Mouse (Mus musculus) lung, embryonic 14.5 days (tissue): Measurements from ENCODE around the gene Aqp12. TPM values are rescaled to one million over a fixed set of nuclear protein-coding genes. Genes with fewer than 3 reads are reported as not detected.
A peak's percentile ranks its signal among the peaks of the same experiment; 100 is the strongest.

Experiments used
- ATAC-seq: fragments of 200-750 bp; cut with Nextera tagmentation; 2 replicates; pipeline ENCODE4 v1.8.0; 2017; ENCODE audit warnings: mild to moderate bottlenecking, moderate TSS enrichment, moderate library complexity; ENCODE audit not compliant: insufficient read depth
- DNase-seq: peaks from one replicate; pipeline ENCODE4 v3.0.0-alpha.2; 2015
- H3K27ac ChIP-seq: fragments of 300-500 bp; sonication (generic); 2 replicates; pipeline ENCODE4 v1.5.1; 2014; ENCODE audit warnings: low read depth, mild to moderate bottlenecking, moderate library complexity
- H3K27me3 ChIP-seq: fragments of 300-500 bp; sonication (generic); 2 replicates; pipeline ENCODE4 v1.6.1; 2014; ENCODE audit warnings: low read length, control low read depth; ENCODE audit not compliant: insufficient read depth
- H3K36me3 ChIP-seq: fragments of 300-500 bp; sonication (generic); 2 replicates; pipeline ENCODE4 v1.6.1; 2014; ENCODE audit warnings: control low read depth; ENCODE audit not compliant: insufficient read depth
- H3K4me1 ChIP-seq: fragments of 300-500 bp; sonication (generic); 2 replicates; pipeline ENCODE4 v1.6.1; 2014; ENCODE audit warnings: antibody characterized with exemption, control low read depth; ENCODE audit not compliant: insufficient read depth
- H3K4me2 ChIP-seq: fragments of 300-500 bp; sonication (generic); 2 replicates; pipeline ENCODE4 v1.6.1; 2014; ENCODE audit warnings: mild to moderate bottlenecking
- H3K4me3 ChIP-seq: fragments of 300-500 bp; sonication (generic); 2 replicates; pipeline ENCODE4 v1.5.1; 2014; ENCODE audit warnings: low read depth, low read length
- H3K9ac ChIP-seq: fragments of 300-500 bp; sonication (generic); 2 replicates; pipeline ENCODE4 v1.6.1; 2014
- H3K9me3 ChIP-seq: fragments of 300-500 bp; sonication (generic); 2 replicates; pipeline ENCODE4 v1.6.1; 2016; ENCODE audit warnings: low read depth, low read length, control low read depth
- CTCF ChIP-seq: IDR thresholded peaks from 2 replicates; pipeline ENCODE4 v1.5.1; 2016; ENCODE audit warnings: antibody characterized with exemption, low read depth
- WGBS: fragments of 180-500 bp; shearing (Covaris S2); extraction: QIAGEN DNeasy Blood & Tissue Kit; methylation state at CpG from one replicate; pipeline ENCODE4 v1.1.7; 2014; 5-methylcytosine and 5-hydroxymethylcytosine counted together
- polyA plus RNA-seq: library from polyadenylated mRNA; unstranded; fragments of >200 nt; fragmentation: Nextera tagmentation; extraction: Ambion mirVana; gene quantifications from 2 replicates; pipeline ENCODE4 v1.2.1, GENCODE M21; 2014

Gene Aqp12
- polyA plus RNA-seq, 1 experiment from 2014 or later, result not detected

GRCm38 (mm10) chr1:93015136-93015535 lies 9.0 kb downstream of the Aqp12 start:
- no peak for TF ChIP-seq CTCF
- DNase-seq (no peak), ATAC-seq (no peak)
- Histone ChIP-seq H3K4me2 (no peak overlapping the region), H3K9ac (no peak overlapping the region), H3K4me3 (no peak overlapping the region), H3K27ac (no peak overlapping the region), H3K27me3 (no peaks in the 10 kb centered on the region), H3K9me3 (no peaks in the 10 kb centered on the region), H3K36me3 (no peaks in the 10 kb centered on the region), H3K4me1 (no peaks in the 10 kb centered on the region)
- 45% methylated on average over 2 of the region's 2 CpGs for WGBS

- WGBS, result 79% methylated on average over 10 of the region's 10 CpGs
- H3K27ac ChIP-seq, result no peak overlapping the region
- no peak for TF ChIP-seq CTCF
- H3K9me3 ChIP-seq, result no peaks in the 10 kb centered on the region
- DNase-seq (no peak), ATAC-seq (no peak)
- no peak overlapping the region for H3K9ac ChIP-seq
- no peaks in the 10 kb centered on the region for H3K36me3 ChIP-seq
- no peak overlapping the region for H3K4me2 ChIP-seq
- H3K27me3 ChIP-seq, result no peaks in the 10 kb centered on the region
- no peak overlapping the region for H3K4me3 ChIP-seq
- H3K4me1 ChIP-seq, result no peaks in the 10 kb centered on the region
These were observed 12.6 kb downstream of the Aqp12 start for GRCm38 (mm10) chr1:93018716-93019115.

DNA sequence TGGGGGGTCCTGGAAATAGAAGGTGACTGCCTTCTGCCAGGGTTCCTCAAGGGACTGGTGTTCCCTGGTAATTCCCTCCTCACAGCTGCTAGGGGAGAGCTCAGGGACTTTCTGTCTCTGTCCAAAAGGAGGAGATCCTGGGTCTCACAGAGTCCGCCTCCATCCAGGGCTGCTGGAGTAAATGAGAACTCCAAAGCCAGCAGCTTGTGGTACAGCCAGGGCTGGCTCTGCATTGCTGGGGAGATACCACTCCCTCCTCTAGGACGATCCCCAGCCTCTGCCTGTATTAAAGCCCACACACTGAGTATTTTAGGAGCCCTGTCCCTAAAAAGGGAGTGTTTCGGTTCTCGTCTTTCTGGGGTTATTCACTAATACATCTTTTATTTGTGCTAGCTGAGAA lies 14.5 kb downstream of the Aqp12 start:
- H3K9me3 ChIP-seq, result no peaks in the 10 kb centered on the region
- no peaks in the 10 kb centered on the region for H3K36me3 ChIP-seq
- H3K4me2 ChIP-seq, result no peak overlapping the region
- no peaks in the 10 kb centered on the region for H3K4me1 ChIP-seq
- 76% methylated on average over 4 of the region's 4 CpGs for WGBS
- no peak for TF ChIP-seq CTCF
- H3K4me3 ChIP-seq, result no peak overlapping the region
- no peak for DNase-seq
- no peaks in the 10 kb centered on the region for H3K27me3 ChIP-seq
- H3K27ac ChIP-seq, result no peak overlapping the region
- no peak for ATAC-seq
- H3K9ac ChIP-seq, result no peak overlapping the region

DNA sequence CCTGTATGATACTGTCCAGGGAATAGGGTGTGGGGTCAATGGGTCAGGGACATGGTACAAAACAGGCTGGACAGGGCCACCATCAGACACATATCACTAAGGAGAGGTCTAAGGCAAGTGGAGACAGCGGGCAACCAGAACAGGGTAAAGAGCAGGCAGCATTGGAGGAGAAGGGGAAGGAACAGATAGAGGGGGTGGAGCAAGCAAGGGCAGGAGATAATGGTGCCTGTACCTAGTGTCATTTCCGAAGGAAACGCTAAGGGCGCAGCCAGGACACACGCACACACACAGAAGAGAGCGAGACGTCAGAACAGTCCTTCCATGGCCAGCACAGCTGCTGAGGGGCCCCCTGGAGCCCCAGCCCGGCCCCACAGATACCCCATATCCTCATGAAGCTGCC lies 20.5 kb downstream of the Aqp12 start:
- H3K36me3 ChIP-seq, result no peaks in the 10 kb centered on the region
- DNase-seq (no peak), ATAC-seq (no peak)
- no peak overlapping the region for H3K27ac ChIP-seq
- TF ChIP-seq CTCF, result no peak
- H3K27me3 ChIP-seq, result no peaks in the 10 kb centered on the region
- no peak overlapping the region for H3K4me3 ChIP-seq
- WGBS, result 81% methylated on average over 8 of the region's 8 CpGs
- H3K4me2 ChIP-seq, result no peak overlapping the region
- no peaks in the 10 kb centered on the region for H3K9me3 ChIP-seq
- H3K4me1 ChIP-seq, result no peaks in the 10 kb centered on the region
- H3K9ac ChIP-seq, result no peak overlapping the region

GRCm38 (mm10) chr1:93029387-93029786 lies 23.3 kb downstream of the Aqp12 start:
- H3K4me2 ChIP-seq, result no peak overlapping the region
- H3K4me3 ChIP-seq, result no peak overlapping the region
- no peak; the same call in 1 of the 2 replicates for TF ChIP-seq CTCF
- H3K36me3 ChIP-seq, result no peaks in the 10 kb centered on the region
- no peak overlapping the region for H3K27ac ChIP-seq
- no peaks in the 10 kb centered on the region for H3K27me3 ChIP-seq
- 90% methylated on average over 10 of the region's 10 CpGs for WGBS
- no peak overlapping the region for H3K9ac ChIP-seq
- ATAC-seq (no peak), DNase-seq (no peak)
- no peaks in the 10 kb centered on the region for H3K9me3 ChIP-seq
- H3K4me1 ChIP-seq, result no peaks in the 10 kb centered on the region

- Histone ChIP-seq H3K4me2 (no peak overlapping the region), H3K27ac (no peak overlapping the region), H3K36me3 (no peaks in the 10 kb centered on the region), H3K27me3 (no peaks in the 10 kb centered on the region), H3K9ac (no peak overlapping the region), H3K9me3 (no peaks in the 10 kb centered on the region), H3K4me1 (no peaks in the 10 kb centered on the region), H3K4me3 (no peak overlapping the region)
- no peak for DNase-seq
- no peak for TF ChIP-seq CTCF
- 57% methylated on average over 2 of the region's 2 CpGs for WGBS
- no peak for ATAC-seq
These were observed 23.9 kb downstream of the Aqp12 start for GRCm38 (mm10) chr1:93030060-93030459.

DNA sequence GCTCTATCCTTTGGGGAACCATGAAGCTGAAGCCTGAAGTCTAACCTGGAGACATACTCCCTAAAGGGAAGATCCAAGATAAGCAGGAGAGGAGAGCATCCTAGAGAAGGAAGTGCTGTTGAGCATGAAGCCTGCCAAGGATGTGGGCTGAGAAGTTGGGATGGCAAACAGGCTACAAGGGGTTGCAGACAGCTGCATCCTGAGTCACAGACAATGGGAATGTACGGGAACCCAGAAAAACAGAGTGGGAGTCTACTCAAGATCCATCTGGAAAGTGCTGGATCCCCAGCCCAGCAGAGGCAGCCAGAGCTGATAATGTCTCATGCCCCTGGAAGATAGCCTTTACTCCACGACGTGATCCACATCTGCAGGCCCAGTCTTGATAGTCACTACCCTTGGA lies 25.1 kb downstream of the Aqp12 start:
- Histone ChIP-seq H3K9ac (no peak overlapping the region), H3K36me3 (no peaks in the 10 kb centered on the region), H3K4me3 (no peak overlapping the region), H3K9me3 (no peaks in the 10 kb centered on the region), H3K4me2 (no peak overlapping the region), H3K4me1 (no peaks in the 10 kb centered on the region), H3K27ac (no peak overlapping the region), H3K27me3 (no peaks in the 10 kb centered on the region)
- ATAC-seq (no peak), DNase-seq (no peak)
- 73% methylated on average over 3 of the region's 3 CpGs for WGBS
- no peak for TF ChIP-seq CTCF

DNA sequence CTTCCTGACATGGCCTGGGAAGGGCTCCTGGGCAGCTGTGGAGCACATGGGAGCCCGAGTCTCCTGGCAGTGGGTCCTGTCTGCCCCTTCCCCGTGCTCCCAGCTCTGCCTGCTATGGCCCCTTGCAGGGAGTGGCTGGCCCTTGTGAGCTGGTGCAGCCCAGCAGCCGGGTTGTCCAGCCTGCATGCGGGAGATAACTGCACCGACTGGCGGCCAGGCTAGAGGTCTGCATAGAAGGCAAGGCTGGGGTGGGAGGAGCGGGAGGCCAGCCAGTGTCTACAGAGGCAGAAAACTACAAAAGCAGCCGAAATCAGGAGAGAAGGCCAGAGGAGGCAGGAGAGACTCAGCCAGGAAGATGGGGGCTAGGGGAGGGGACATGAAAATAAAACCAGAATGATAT lies 27.9 kb downstream of the Aqp12 start:
- Histone ChIP-seq H3K27ac (no peak overlapping the region), H3K4me1 (no peaks in the 10 kb centered on the region), H3K4me2 (no peak overlapping the region), H3K9me3 (no peaks in the 10 kb centered on the region), H3K36me3 (no peaks in the 10 kb centered on the region), H3K4me3 (no peak overlapping the region), H3K27me3 (no peaks in the 10 kb centered on the region), H3K9ac (no peak overlapping the region)
- no peak for ATAC-seq
- peak; percentile 4 for DNase-seq
- no peak for TF ChIP-seq CTCF
- WGBS, result 40% methylated on average over 8 of the region's 8 CpGs
